Mouse (Mus musculus): ENCODE results near the gene Myadm. TPM values are rescaled to one million over a fixed set of nuclear protein-coding genes. Genes with fewer than 3 reads are reported as not detected.

Gene Myadm
- polyA plus RNA-seq, 1 experiment from 2014 or later: 30.1 TPM

DNA sequence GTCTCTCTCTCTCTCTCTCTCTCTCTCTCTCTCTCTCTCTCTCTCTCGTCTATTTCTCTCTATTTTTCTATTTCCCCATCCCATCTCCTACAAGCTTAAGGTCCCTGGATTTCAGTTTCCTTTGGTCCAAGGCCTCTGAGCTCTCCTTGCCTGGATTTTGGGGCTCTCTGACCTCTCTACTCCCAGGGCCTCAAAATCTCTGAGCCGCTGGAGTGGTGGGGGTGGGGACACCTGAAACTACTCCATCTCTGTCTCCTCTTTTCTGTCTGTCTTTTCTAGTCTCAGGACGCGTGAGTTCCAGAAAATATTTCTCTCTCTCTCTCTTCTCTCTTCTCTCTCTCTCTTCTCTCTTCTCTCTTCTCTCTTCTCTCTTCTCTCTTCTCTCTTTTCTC, 43.3 kb downstream of the Myadm start:
- DNase-seq: no peak
- Histone ChIP-seq H3K9ac (replicated peaks; ENCODE audit: low read length) (peak overlapping the region; percentile 52; the same call in 1 of the 2 replicates), H3K4me2 (ENCODE audit: low read length) (peak overlapping the region; percentile 69), H3K27ac (replicated peaks; ENCODE audit: low read depth, low read length) (peak overlapping the region; percentile 87), H3K27me3 (ENCODE audit: control insufficient read depth, insufficient read depth, low read length) (no peaks in the 10 kb centered on the region; the same call in none of the 2 replicates), H3K9me3 (ENCODE audit: control insufficient read depth, low read length) (no peaks in the 10 kb centered on the region), H3K4me3 (replicated peaks; ENCODE audit: low read depth, low read length) (peak overlapping the region; percentile 62), H3K4me1 (ENCODE audit: control insufficient read depth, insufficient read depth, low read length) (peaks cover 8% of the 10 kb centered on the region), H3K36me3 (ENCODE audit: control insufficient read depth, insufficient read depth, low read length) (no peaks in the 10 kb centered on the region)
- ATAC-seq (ENCODE audit: low FRiP score, low TSS enrichment): peak; percentile 7; the same call in 1 of the 2 replicates
- 1% methylated on average over 4 of the region's 4 CpGs for WGBS

DNA sequence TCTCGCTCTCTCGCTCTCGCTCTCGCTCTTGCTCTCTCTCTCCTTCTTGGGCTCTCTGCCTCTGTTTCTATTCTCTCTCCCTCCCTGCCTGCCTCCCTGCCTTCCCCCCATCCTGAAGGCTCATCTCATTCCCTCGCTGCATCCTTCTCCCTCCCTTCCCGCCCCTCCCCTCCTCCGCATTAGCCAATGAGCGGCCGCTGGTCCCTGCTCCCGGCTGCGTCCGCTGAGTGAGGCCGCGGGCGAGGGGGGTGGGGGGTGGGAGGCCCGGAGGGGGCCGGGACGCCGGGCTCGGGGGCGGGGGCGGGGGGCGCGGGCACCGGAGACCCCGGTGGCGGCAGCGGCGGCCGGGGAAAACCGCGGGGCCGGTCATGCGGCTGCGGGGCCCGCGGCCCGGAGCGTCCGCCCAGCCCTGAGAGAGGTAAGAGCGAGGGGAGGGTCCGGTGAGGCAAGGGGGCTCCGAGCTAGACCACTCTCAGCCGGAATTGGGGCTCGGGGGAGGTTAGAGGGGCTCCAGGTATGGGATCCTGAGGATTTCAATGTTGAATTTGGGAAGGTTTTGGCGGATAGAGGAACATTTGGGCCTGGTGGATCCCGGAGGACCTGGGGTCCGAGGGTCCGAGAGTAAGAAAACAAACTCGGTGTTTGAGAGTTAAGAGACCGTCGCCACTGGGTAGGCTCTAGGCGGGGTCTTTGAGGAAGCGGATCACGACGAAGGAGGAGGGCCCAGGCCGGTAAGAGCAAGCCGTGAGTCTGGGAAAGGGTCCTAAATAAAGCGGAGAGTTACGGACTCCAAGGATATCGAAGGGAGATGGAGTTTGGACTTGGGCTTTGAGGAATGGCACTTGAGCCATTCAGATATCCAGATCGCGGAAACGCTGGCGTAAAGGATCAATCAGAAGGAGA, 44.0 kb downstream of the Myadm start, which contains the start of gene Cacng7:
Gene Cacng7, plus strand, starts transcription at position 337 of the 903 bp plus-strand sequence.
- Histone ChIP-seq H3K4me1 (ENCODE audit: control insufficient read depth, insufficient read depth, low read length) (peaks cover 8% of the 10 kb centered on the region), H3K36me3 (ENCODE audit: control insufficient read depth, insufficient read depth, low read length) (no peaks in the 10 kb centered on the region), H3K4me3 (replicated peaks; ENCODE audit: low read depth, low read length) (peak within 1 kb of the TSS; percentile 62), H3K9me3 (ENCODE audit: control insufficient read depth, low read length) (no peaks in the 10 kb centered on the region), H3K4me2 (ENCODE audit: low read length) (peak within 1 kb of the TSS; percentile 69), H3K27me3 (ENCODE audit: control insufficient read depth, insufficient read depth, low read length) (no peaks in the 10 kb centered on the region; the same call in none of the 2 replicates), H3K27ac (replicated peaks; ENCODE audit: low read depth, low read length) (peak within 1 kb of the TSS; percentile 87), H3K9ac (replicated peaks; ENCODE audit: low read length) (peak within 1 kb of the TSS; percentile 76)
- peak; percentile 81 for ATAC-seq (ENCODE audit: low FRiP score, low TSS enrichment)
- under 1% methylated on average over 65 of the region's 65 CpGs for WGBS
- peak; percentile 90 for DNase-seq

DNA sequence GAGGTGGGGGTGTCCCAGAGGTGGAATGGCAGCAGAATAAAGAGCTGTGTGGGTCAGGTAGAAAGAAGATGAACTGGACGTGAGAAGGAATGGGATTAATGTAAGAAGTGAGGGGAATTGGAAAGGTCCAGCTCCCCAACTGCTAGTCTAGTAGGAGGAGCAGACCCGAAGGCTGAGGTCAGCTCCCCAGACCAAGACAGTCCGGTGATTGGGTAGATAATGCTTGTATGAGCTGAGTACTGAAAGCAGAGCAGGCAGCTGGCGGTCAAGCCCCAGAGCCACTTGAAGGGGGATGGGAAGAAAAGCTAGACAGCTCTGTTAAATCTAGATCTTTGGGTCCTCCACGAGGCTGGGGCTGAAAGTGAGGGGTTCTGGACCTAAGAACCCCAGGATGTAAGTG, 44.7 kb downstream of the Myadm start:
- Histone ChIP-seq H3K27me3 (ENCODE audit: control insufficient read depth, insufficient read depth, low read length) (no peaks in the 10 kb centered on the region; the same call in none of the 2 replicates), H3K9me3 (ENCODE audit: control insufficient read depth, low read length) (no peaks in the 10 kb centered on the region), H3K4me3 (replicated peaks; ENCODE audit: low read depth, low read length) (peak overlapping the region; percentile 62), H3K4me2 (ENCODE audit: low read length) (peak overlapping the region; percentile 69), H3K9ac (replicated peaks; ENCODE audit: low read length) (peak overlapping the region; percentile 76), H3K4me1 (ENCODE audit: control insufficient read depth, insufficient read depth, low read length) (peaks cover 8% of the 10 kb centered on the region), H3K36me3 (ENCODE audit: control insufficient read depth, insufficient read depth, low read length) (no peaks in the 10 kb centered on the region), H3K27ac (replicated peaks; ENCODE audit: low read depth, low read length) (0 out of 2 replicates have a peak overlapping the region, but pooled peaks have one; percentile 15)
- DNase-seq: peak; percentile 14
- WGBS: 1% methylated on average over 5 of the region's 5 CpGs
- no peak for ATAC-seq (ENCODE audit: low FRiP score, low TSS enrichment)

DNA sequence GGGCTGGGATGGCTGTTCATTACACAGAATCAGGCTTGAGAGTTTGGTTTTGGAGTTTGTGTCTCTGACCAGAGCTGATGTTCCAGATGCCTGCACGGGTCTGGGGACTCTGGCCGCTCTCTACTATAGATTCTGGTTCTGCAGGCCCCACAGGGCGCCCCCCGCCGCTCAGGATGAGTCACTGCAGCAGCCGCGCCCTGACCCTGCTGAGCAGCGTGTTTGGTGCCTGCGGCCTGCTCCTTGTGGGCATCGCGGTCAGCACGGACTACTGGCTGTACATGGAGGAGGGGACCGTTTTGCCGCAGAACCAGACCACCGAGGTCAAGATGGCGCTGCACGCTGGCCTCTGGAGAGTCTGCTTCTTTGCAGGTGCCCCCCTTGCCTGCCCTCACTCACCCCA, 47.5 kb downstream of the Myadm start:
- no peak for DNase-seq
- no peak overlapping the region for H3K4me2 ChIP-seq (ENCODE audit: low read length)
- peaks cover 8% of the 10 kb centered on the region for H3K4me1 ChIP-seq (ENCODE audit: control insufficient read depth, insufficient read depth, low read length)
- no peak overlapping the region for H3K27ac ChIP-seq (replicated peaks; ENCODE audit: low read depth, low read length)
- no peak overlapping the region for H3K9ac ChIP-seq (replicated peaks; ENCODE audit: low read length)
- H3K36me3 ChIP-seq (ENCODE audit: control insufficient read depth, insufficient read depth, low read length): peaks cover 19% of the 10 kb centered on the region
- no peaks in the 10 kb centered on the region for H3K9me3 ChIP-seq (ENCODE audit: control insufficient read depth, low read length)
- no peak for ATAC-seq (ENCODE audit: low FRiP score, low TSS enrichment)
- H3K4me3 ChIP-seq (replicated peaks; ENCODE audit: low read depth, low read length): no peak overlapping the region
- H3K27me3 ChIP-seq (ENCODE audit: control insufficient read depth, insufficient read depth, low read length): no peaks in the 10 kb centered on the region
- 59% methylated on average over 17 of the region's 17 CpGs for WGBS

DNA sequence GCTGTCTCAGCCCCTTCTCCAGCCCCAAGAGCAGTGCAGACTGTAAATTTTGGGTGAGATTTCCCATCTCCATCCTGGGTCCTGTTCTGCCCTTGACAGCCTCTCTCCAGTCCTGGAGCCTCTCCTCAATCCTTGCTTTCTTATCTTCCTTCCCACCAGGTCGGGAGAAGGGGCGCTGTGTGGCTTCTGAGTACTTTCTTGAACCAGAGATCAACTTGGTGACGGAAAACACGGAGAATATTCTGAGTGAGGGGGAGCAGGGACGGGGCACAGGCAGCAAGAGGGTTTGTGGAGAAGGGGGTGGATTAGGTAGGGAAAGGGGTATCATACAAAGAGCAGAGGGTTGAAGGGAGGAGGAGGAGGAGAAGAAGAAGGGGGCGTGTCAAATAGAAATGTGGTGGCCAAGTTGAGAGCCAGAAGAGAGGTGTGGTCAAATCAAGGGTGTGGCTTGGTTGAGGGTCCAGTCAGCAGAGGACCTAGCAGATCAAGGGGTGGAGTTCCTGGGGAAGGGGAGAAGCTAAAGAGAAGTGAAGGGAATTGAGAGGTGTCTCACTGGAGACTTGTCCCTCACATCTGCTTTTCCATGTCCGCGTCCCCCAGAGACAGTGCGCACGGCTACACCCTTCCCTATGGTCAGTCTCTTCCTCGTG, 49.5 kb downstream of the Myadm start:
- no peak overlapping the region for H3K4me3 ChIP-seq (replicated peaks; ENCODE audit: low read depth, low read length)
- H3K9ac ChIP-seq (replicated peaks; ENCODE audit: low read length): no peak overlapping the region
- no peaks in the 10 kb centered on the region for H3K9me3 ChIP-seq (ENCODE audit: control insufficient read depth, low read length)
- H3K4me1 ChIP-seq (ENCODE audit: control insufficient read depth, insufficient read depth, low read length): peaks cover 8% of the 10 kb centered on the region
- no peak for DNase-seq
- H3K27ac ChIP-seq (replicated peaks; ENCODE audit: low read depth, low read length): no peak overlapping the region
- peaks cover 33% of the 10 kb centered on the region for H3K36me3 ChIP-seq (ENCODE audit: control insufficient read depth, insufficient read depth, low read length)
- no peaks in the 10 kb centered on the region for H3K27me3 ChIP-seq (ENCODE audit: control insufficient read depth, insufficient read depth, low read length)
- no peak overlapping the region for H3K4me2 ChIP-seq (ENCODE audit: low read length)
- no peak for ATAC-seq (ENCODE audit: low FRiP score, low TSS enrichment)
- WGBS: 87% methylated on average over 11 of the region's 11 CpGs

DNA sequence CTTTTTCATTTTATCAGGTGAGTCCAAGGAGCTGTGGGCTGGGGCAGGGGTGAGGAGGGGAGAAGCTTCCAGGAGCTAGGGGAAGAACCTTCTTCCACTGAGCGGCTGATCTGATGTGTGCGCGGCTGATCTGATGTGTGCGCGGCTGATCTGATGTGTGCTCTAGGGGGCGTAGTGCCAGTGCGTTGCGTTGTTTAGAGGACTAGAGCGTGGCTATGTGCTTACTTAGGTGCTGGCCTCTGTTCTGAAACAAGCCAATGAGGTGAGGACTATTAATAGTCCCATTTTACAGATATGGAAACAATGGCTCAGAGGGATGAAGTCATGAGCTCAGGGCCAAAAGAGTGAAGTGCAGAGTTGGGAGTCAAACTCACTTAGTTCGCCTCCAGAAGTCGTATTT, 50.1 kb downstream of the Myadm start:
- H3K4me1 ChIP-seq (ENCODE audit: control insufficient read depth, insufficient read depth, low read length): peaks cover 3% of the 10 kb centered on the region
- no peak overlapping the region for H3K4me3 ChIP-seq (replicated peaks; ENCODE audit: low read depth, low read length)
- H3K27me3 ChIP-seq (ENCODE audit: control insufficient read depth, insufficient read depth, low read length): no peaks in the 10 kb centered on the region
- peaks cover 37% of the 10 kb centered on the region for H3K36me3 ChIP-seq (ENCODE audit: control insufficient read depth, insufficient read depth, low read length)
- 95% methylated on average over 11 of the region's 11 CpGs for WGBS
- DNase-seq (no peak), ATAC-seq (ENCODE audit: low FRiP score, low TSS enrichment) (no peak)
- no peak overlapping the region for H3K9ac ChIP-seq (replicated peaks; ENCODE audit: low read length)
- no peak overlapping the region for H3K4me2 ChIP-seq (ENCODE audit: low read length)
- no peak overlapping the region for H3K27ac ChIP-seq (replicated peaks; ENCODE audit: low read depth, low read length)
- no peaks in the 10 kb centered on the region for H3K9me3 ChIP-seq (ENCODE audit: control insufficient read depth, low read length)

DNA sequence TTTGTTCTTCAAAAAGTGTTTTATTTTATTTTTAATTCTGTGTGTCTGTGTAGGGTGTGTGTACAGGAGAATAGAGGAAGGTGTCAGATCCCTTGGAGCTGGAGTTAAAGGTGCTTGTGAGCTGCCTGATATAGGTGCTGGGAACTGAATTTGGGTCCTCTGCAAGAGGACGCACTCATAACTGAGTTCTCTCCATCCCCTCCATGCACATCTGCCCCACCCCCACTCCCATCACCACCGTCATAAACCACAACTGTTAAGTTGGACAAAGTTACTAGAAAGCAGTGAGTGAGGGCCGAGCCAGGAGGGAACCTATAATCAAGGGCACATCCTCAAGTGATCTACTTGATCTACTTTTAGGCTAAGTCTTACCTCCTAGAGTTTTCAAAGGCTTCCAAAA, 55.0 kb downstream of the Myadm start:
- DNase-seq (no peak), ATAC-seq (ENCODE audit: low FRiP score, low TSS enrichment) (no peak)
- no peak overlapping the region for H3K4me2 ChIP-seq (ENCODE audit: low read length)
- no peak overlapping the region for H3K4me3 ChIP-seq (replicated peaks; ENCODE audit: low read depth, low read length)
- no peaks in the 10 kb centered on the region for H3K9me3 ChIP-seq (ENCODE audit: control insufficient read depth, low read length)
- no peak overlapping the region for H3K27ac ChIP-seq (replicated peaks; ENCODE audit: low read depth, low read length)
- H3K36me3 ChIP-seq (ENCODE audit: control insufficient read depth, insufficient read depth, low read length): peaks cover 68% of the 10 kb centered on the region
- H3K4me1 ChIP-seq (ENCODE audit: control insufficient read depth, insufficient read depth, low read length): no peaks in the 10 kb centered on the region
- WGBS: 95% methylated on average over 3 of the region's 3 CpGs
- no peaks in the 10 kb centered on the region for H3K27me3 ChIP-seq (ENCODE audit: control insufficient read depth, insufficient read depth, low read length)
- no peak overlapping the region for H3K9ac ChIP-seq (replicated peaks; ENCODE audit: low read length)

DNA sequence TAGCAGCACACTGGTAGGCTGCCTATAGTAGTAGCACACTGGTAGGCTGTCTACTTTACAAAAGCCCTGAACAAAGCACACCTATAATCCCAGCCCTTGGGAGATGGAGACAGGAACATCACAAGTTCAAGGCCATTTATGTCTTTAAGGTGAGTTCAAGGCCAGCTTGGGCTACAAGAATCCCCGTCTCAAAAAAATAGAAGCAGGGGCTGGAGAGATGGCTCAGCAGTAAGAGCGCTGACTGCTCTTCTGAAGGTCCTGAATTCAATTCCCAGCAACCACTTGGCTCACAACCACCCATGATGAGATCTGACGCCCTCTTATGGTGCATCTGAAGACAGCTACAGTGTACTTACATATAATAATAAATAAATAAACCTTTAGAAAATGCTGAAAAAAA, 56.4 kb downstream of the Myadm start:
- no peak overlapping the region for H3K27ac ChIP-seq (replicated peaks; ENCODE audit: low read depth, low read length)
- no peak for DNase-seq
- no peak overlapping the region for H3K9ac ChIP-seq (replicated peaks; ENCODE audit: low read length)
- WGBS: 95% methylated on average over 3 of the region's 3 CpGs
- ATAC-seq (ENCODE audit: low FRiP score, low TSS enrichment): no peak
- no peaks in the 10 kb centered on the region for H3K4me1 ChIP-seq (ENCODE audit: control insufficient read depth, insufficient read depth, low read length)
- H3K4me2 ChIP-seq (ENCODE audit: low read length): no peak overlapping the region
- peaks cover 76% of the 10 kb centered on the region for H3K36me3 ChIP-seq (ENCODE audit: control insufficient read depth, insufficient read depth, low read length)
- H3K27me3 ChIP-seq (ENCODE audit: control insufficient read depth, insufficient read depth, low read length): no peaks in the 10 kb centered on the region
- H3K9me3 ChIP-seq (ENCODE audit: control insufficient read depth, low read length): no peaks in the 10 kb centered on the region
- H3K4me3 ChIP-seq (replicated peaks; ENCODE audit: low read depth, low read length): no peak overlapping the region

All from midbrain, embryonic 14.5 days (tissue).